Mouse (Mus musculus): ENCODE measurements around the gene Chst14.

Chst14 gene

GRCm38 (mm10) chr2:118926361-118926997 lies at the start of gene Chst14:
TSS of gene Chst14 (plus strand) at chr2:118926496.
- peak; percentile 51 for ATAC-seq (ENCODE audit: insufficient number of reproducible peaks, low FRiP score, low TSS enrichment)

GRCm38 (mm10) chr2:118881019-118881418 lies 45.3 kb upstream of the Chst14 start:
- no peak for ATAC-seq (ENCODE audit: insufficient number of reproducible peaks, low FRiP score, low TSS enrichment)

- ATAC-seq (ENCODE audit: insufficient number of reproducible peaks, low FRiP score, low TSS enrichment) = no peak
Observed at GRCm38 (mm10) chr2:118881956-118882355, 44.3 kb upstream of the Chst14 start.

GRCm38 (mm10) chr2:118882840-118883679 lies 43.2 kb upstream of the Chst14 start:
- peak; percentile 79 for ATAC-seq (ENCODE audit: insufficient number of reproducible peaks, low FRiP score, low TSS enrichment)

- no peak for ATAC-seq (ENCODE audit: insufficient number of reproducible peaks, low FRiP score, low TSS enrichment)
Observed at GRCm38 (mm10) chr2:118887440-118887839, 38.9 kb upstream of the Chst14 start.

GRCm38 (mm10) chr2:118887845-118888548 lies 38.3 kb upstream of the Chst14 start:
- ATAC-seq (ENCODE audit: insufficient number of reproducible peaks, low FRiP score, low TSS enrichment) = no peak

- ATAC-seq (ENCODE audit: insufficient number of reproducible peaks, low FRiP score, low TSS enrichment) = no peak
Observed at GRCm38 (mm10) chr2:118891173-118891572, 35.1 kb upstream of the Chst14 start.

GRCm38 (mm10) chr2:118895990-118896913 lies 30.0 kb upstream of the Chst14 start:
- ATAC-seq (ENCODE audit: insufficient number of reproducible peaks, low FRiP score, low TSS enrichment) = no peak

- no peak for ATAC-seq (ENCODE audit: insufficient number of reproducible peaks, low FRiP score, low TSS enrichment)
Observed at GRCm38 (mm10) chr2:118896914-118897291, 29.4 kb upstream of the Chst14 start.

GRCm38 (mm10) chr2:118897392-118897791 lies 28.9 kb upstream of the Chst14 start:
- ATAC-seq (ENCODE audit: insufficient number of reproducible peaks, low FRiP score, low TSS enrichment) = no peak

- no peak for ATAC-seq (ENCODE audit: insufficient number of reproducible peaks, low FRiP score, low TSS enrichment)
Observed at GRCm38 (mm10) chr2:118897808-118898207, 28.5 kb upstream of the Chst14 start.

GRCm38 (mm10) chr2:118898771-118899170 lies 27.5 kb upstream of the Chst14 start:
- ATAC-seq (ENCODE audit: insufficient number of reproducible peaks, low FRiP score, low TSS enrichment) = no peak

- no peak for ATAC-seq (ENCODE audit: insufficient number of reproducible peaks, low FRiP score, low TSS enrichment)
Observed at GRCm38 (mm10) chr2:118899306-118899705, 27.0 kb upstream of the Chst14 start.

- ATAC-seq (ENCODE audit: insufficient number of reproducible peaks, low FRiP score, low TSS enrichment) = no peak
Observed at GRCm38 (mm10) chr2:118899981-118900825, 26.1 kb upstream of the Chst14 start, which contains the start of gene Bahd1. TSS of gene Bahd1 (plus strand) at chr2:118900377.

GRCm38 (mm10) chr2:118900826-118901140 lies 25.5 kb upstream of the Chst14 start:
- no peak for ATAC-seq (ENCODE audit: insufficient number of reproducible peaks, low FRiP score, low TSS enrichment)

- ATAC-seq (ENCODE audit: insufficient number of reproducible peaks, low FRiP score, low TSS enrichment) = peak; percentile 84
Observed at GRCm38 (mm10) chr2:118901175-118902031, 24.9 kb upstream of the Chst14 start.

- no peak for ATAC-seq (ENCODE audit: insufficient number of reproducible peaks, low FRiP score, low TSS enrichment)
Observed at GRCm38 (mm10) chr2:118902051-118903025, 24.0 kb upstream of the Chst14 start.
